Mouse (Mus musculus) forelimb bud, embryonic 11.5 days (tissue): ENCODE measurements around the gene Tmem199.
"Not testable (repeated sequence)": the region's sequence is repeated elsewhere in the genome, so short reads cannot be mapped to it uniquely, and the experiment has no call there.

Source experiments
- DNase-seq: peaks from one replicate; pipeline ENCODE4 v3.0.0-alpha.2; 2012; ENCODE audit warnings: low read depth, low spot score

Gene Tmem199

DNA sequence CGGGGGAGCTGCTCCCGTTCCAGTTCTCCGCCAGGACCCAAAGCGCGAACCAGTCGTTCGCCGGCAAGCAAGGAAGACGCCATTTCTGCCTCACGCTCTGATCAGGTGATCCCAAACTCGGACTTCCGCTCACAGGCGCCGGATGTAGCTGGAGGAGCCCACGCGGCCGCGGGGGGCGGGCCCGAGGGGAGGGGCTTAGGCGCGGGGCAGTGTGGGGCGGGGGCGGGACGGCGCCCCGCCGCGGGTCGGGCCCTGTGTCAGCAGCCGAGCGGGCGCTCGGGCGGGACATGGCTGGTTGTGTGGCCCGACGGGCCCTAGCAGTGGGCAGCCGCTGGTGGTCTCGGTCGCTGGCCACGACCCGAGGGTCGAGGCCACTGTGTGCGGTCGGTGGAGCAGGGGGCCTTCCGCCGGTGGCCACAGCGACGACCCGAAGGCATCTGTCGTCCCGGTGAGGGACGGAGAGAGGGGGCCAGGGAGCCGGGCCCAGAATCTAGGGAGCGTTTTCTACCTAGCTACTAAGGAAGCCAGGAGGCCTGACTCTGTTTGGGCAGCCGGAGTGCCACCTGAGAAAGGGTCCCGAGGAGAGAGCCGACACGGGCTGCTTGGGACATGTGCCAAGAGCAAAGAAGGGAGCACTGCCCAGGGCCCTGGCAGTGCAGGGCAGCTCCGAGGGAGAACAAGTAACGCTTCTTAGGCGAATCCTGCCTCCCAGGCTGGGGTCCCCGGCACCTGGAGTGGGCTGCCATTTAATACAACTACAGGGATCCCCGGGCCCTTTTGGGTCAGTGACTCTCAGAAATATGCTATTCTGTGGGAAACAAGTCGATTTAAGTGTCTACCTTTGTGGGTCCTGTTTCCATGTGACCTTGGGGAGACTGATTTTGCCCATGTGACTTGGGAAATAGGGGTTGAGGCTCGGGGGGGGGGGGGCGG lies at the start of gene Tmem199, which contains the start of gene Poldip2:
Gene Tmem199, minus strand, starts transcription at position 148 of the 933 bp plus-strand sequence.
Gene Poldip2, plus strand, starts transcription at position 169 of the 933 bp plus-strand sequence.
- peak; percentile 90 for DNase-seq

DNA sequence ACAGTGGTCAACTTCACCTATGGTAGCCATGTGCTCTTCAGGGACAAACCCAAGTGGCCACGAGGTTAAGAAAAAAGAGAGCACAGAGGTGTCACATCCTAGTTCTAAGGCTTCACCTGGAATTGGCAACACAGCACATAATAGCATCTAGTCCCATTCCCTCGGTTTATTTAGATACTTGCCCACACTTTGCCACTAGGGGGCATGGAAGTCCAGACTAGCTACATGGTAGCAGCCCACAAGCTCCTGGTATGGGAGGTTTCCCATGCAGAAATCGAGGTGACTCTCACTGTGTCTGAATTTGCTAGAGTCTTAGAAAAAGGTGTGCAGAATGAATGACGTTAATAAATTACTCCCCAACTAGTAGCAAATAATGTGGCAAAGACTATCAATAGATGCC lies 48.5 kb upstream of the Tmem199 start:
- DNase-seq = peak; percentile 76

GRCm38 (mm10) chr11:78557241-78557640 lies 45.3 kb upstream of the Tmem199 start:
- DNase-seq = no peak

GRCm38 (mm10) chr11:78556070-78556469 lies 44.1 kb upstream of the Tmem199 start:
- no peak for DNase-seq

DNA sequence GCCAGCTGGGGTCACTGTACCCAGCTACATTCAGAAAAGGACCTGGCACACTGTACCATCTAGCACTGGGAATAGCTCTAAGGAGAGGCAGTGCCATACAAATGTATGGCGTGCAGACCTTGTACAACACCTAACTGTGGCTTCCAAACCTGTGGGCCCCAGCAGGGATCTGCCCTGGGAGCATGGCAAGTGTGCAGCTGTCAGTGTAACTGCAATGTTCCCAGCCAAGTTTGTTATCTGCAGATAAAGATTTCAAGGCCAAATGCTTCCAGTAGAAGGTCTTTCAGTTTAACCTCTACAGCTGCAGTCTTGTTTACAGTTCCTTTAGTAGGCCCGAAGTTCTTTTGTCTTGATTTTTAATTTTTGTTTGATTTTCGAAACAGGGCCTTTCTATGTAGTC lies 43.7 kb upstream of the Tmem199 start:
- no peak for DNase-seq

- no peak for DNase-seq
Observed at GRCm38 (mm10) chr11:78551059-78551398, 39.1 kb upstream of the Tmem199 start.

DNA sequence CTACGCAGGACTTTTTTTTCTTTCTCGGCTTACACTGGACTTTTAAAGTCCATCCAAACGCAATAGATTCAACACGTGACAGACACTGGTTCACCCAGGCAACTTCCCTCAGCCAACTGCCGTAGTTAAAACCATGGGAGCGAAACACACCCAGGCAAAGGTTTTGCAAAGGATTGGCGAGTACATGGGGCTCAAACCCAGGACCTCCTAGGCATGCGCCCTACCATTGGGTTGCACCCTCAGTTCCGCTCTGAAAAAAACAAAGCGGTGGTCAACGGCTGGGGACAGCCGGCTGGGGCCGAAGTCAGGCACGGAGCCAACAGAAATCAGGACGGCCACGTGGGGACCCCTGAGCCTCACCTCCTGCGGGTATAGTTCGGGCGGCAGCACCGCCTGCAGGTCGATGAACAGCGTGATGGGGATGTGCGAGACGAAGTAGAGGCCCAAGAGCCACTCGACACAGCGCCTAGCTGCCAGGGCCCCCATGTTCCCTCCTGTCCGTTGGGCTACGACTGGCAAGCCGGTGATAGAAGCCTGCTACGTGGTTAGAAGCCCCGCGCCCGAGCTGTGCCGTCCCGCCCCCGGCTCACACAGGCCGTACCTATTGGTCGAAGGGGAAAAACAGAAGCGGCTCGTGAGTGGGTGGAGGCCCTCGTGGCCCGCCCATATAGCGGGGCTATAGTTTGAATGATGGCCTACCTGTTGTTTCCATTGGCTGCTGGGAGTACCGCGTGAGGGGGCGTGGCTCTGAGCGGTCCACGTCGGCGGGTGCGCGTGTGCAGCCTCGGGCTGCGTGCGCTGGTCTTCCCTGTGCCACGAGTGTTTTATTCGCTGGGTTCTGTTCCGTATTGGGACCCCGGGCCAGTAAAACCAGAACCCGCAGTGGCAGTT lies 38.4 kb upstream of the Tmem199 start, which contains the start of gene Tmem97:
Gene Tmem97, minus strand, starts transcription at position 610 of the 891 bp plus-strand sequence.
- peak; percentile 95 for DNase-seq

DNA sequence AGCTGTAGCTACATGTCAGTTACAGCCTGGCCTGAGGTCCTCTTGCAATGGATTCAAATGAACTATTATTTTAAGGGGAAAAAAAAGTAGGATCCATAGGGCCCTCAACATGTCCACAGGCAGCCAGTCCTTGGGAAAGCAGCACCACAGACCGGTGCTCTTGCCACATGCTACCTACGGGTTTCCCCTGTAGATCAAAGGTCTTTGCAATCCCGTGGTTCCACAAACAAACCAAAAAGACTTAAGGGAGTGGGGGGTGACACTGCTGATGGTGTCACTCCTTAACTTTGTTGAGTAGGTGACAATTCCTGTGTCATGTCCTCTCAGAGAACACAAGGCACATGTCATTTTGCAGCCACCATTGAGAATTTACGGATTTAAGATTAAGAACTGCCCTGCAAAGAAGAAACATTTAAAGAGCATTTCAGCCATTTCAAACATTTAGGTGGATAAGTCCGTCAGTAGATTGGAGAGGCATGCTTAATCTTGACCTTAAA lies 37.6 kb upstream of the Tmem199 start:
- no peak for DNase-seq

GRCm38 (mm10) chr11:78547718-78548460 lies 35.9 kb upstream of the Tmem199 start:
- no peak for DNase-seq

DNA sequence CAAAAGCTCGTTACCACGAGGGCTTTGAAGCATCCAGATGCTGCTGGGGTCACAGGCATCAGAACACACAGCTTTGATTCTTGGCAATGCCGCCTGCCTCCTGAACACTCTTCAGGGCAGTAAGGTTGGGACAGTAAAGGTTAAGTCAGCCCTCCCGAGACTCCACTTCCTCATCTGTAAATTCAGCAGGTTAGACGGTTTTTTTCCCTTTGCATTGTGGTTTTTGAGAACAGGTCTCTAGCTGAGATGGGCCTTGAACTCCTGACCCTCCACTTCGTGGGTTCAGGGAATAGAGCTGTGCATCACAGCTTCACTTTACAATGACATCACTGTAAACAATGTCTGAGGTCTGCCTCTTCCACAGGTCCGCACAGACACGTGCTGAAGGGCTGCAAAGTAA lies 33.2 kb upstream of the Tmem199 start:
- no peak for DNase-seq

DNA sequence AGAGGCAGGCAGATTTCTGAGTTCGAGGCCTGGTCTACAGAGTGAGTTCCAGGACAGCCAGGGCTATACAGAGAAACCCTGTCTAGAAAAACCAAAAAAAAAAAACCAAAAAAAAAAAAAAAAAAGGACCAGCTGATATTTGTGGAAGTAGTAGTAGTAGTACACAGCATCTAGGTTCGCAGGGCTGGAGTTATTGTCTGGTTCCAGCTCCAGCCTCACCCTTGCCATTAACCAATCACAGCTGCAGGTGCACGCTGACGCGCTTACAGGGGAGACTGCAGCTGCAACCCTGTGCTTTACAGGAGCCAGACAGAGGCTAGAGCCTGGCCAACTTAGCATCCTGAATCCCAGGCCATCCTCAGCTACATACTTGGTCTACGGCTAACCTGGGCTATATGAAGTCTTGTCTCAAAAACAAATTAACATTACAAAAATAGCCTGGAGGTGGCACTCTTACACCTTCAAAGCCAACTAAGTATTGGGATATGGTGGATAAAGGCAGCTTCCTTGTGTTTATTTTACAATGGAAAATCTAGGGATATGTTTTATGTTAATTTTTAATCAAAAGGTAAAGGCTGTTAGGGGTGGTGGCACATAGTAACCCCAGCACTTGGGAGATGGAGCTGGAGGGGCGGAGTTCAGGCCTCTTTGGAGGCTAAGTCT lies 32.6 kb upstream of the Tmem199 start:
- DNase-seq = no peak

GRCm38 (mm10) chr11:78540358-78540757 lies 28.4 kb upstream of the Tmem199 start:
- DNase-seq = no peak

DNA sequence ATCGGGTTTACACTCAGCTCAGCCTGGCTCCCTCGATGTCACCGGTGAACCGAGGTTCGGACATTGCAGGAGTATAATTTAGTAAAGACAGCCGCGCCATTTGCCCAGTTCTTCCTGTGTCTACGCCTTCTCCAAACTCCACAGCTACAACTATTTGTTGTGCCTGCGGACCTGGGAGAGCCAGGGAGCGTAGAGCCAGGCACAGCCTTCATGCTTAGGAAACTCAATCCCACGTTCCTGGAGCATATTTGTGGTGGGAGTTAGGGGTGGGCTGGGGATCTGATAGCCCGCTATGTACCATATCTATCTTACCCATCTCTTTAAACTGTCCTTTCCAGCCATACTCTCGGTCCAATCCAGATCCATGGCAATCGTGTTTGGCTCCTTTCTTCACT lies 24.7 kb upstream of the Tmem199 start:
- DNase-seq = no peak

GRCm38 (mm10) chr11:78536080-78536689 lies 24.2 kb upstream of the Tmem199 start, which contains the start of the genes Tnfaip1 and Ift20:
Gene Tnfaip1, minus strand, starts transcription at chr11:78536332.
Gene Ift20, plus strand, starts transcription at chr11:78536361.
- peak; percentile 98 for DNase-seq

GRCm38 (mm10) chr11:78535376-78536079 lies 23.6 kb upstream of the Tmem199 start:
- DNase-seq = peak; percentile 62

DNA sequence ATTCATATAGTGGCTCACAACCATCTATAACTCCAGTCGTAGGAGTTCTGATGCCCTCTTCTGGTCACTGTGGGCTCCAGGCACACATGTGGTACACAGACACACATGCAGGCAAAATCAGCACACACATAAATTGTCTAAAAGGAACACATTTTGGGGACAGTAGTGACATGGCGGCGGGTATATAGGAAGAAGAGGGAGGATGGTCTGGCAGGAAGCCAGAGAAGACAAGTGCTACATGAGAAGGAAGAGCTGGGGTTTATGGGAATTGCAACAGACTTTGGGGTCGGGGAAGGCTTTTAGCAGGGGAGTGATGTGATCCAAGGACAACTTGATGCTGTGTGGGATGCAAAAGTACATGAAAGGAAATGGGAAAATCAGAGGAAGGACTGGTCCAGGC lies 22.5 kb upstream of the Tmem199 start:
- no peak for DNase-seq

DNA sequence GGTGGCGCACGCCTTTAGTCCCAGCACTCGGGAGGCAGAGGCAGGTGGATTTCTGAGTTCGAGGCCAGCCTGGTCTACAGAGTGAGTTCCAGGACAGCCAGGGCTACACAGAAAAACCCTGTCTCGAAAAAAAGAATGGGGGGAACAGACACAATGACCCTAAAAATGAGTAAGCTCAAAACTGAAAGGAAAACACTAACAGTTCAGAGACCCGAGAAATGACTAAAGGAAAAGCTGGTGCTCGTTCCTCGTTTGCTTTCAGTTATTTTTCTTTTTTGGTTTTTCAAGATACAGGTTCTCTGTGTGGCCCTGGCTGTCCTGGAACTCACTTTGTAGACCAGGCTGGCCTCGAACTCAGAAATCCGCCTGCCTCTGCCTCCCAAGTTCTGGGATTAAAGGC lies 19.5 kb upstream of the Tmem199 start:
- not testable (repeated sequence) for DNase-seq

GRCm38 (mm10) chr11:78531046-78531445 lies 19.1 kb upstream of the Tmem199 start:
- DNase-seq = no peak

DNA sequence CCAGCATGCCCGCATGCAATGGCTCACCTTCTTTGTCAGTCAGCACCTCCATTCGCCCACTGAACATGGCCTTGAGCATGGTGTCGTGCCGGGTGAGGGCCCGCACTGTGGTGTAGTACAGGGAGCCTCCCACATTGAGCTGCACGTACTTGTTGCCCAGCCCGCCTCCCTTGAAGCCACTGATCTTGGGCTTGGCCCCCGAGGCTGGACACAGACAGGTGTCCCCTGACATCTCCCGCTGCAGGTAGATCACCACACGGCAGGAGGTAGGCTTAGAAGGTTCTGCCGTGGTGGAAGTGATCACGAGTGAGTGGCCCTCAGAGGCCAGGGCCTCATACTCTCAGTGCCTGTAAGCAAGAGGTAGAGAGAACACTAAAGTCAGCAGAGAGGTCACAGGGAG lies 18.0 kb upstream of the Tmem199 start:
- no peak for DNase-seq

DNA sequence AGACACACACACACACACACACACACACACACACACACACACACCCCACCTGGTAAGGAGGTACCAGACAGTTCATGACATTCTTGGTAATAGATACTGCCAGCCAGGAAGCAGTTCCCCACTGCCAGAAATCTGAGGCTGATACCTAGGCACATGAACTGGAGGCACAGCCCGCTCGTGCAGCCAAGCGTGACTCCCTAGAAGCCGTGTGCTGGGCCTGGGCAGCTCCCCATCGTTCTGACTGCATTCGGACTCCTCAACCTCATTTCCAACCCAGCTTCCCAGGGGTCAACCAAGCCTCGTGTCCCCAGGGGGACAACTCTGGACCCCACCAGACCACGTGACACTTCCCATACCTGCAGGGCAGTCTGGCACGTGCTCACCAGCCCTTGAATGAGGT lies 16.7 kb upstream of the Tmem199 start:
- no peak for DNase-seq
